In the genomic region with DNA sequence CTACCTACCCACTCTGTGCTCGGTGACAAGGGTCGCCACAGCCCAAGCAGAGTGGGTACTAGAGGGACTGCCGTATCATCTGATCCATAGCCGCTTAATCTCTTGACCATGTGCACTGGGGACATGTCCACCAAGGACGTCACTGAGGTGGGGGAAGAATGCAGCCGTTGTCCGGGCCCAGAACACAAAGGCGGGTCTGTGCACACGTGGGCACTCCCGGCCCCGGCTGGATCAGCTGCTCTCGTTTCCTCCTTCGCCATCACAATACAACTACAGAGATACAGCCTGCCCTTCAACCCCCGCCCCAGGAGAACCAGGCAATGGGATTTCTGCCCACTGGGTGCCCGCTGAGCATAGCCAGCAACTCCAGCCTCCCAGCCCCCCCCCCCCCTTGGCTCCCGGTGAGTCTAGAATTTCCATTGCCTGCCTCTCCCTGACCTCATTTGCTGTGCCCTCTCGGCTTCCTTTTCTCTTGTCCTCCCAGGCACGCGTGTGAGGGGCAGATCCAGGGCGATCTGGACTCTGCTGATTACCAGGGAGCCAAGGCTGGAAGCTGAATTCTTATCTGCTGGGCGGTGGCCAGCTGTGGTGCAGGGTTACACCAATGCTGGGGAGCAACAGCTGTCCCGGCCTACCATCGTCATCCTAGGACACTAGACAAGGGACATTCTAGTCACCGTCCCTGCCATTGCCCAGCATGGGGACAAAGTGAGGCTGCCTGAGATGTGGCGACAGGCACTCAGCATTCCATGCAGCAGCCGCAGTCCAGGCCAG, we compare ENCODE assay signal across 8 mouse cellular contexts. TPM values are rescaled to one million over a fixed set of nuclear protein-coding genes. Genes with fewer than 3 reads are reported as not detected.
DNase-seq lines count a peak whose midpoint lies in the region; ATAC-seq and TF ChIP-seq lines count a peak whose summit lies in the region.

No protein-coding gene starts in this region.

- TF ChIP-seq POLR2A in liver, adult 2 months (IDR thresholded peaks at IDR 0.05; ENCODE audit: extremely low read depth, insufficient read depth, low read length): no peak

- H3K9ac ChIP-seq in intestine, embryonic 14.5 days (ENCODE audit: low read length): no peak overlapping the region
- H3K9ac ChIP-seq in liver, adult 2 months (ENCODE audit: low read depth, low read length): no peak overlapping the region
- no peak overlapping the region for H3K9ac ChIP-seq in midbrain, embryonic 16.5 days (ENCODE audit: low read depth, low read length)

- no peaks in the 10 kb centered on the region for H3K9me3 ChIP-seq in intestine, embryonic 14.5 days (ENCODE audit: control insufficient read depth, low read length)
- H3K9me3 ChIP-seq in midbrain, embryonic 16.5 days (replicated peaks; ENCODE audit: control insufficient read depth, low read length, poor library complexity, severe bottlenecking): no peaks in the 10 kb centered on the region

- no peak overlapping the region for H3K27ac ChIP-seq in intestine, embryonic 14.5 days (ENCODE audit: low read depth)
- no peak overlapping the region for H3K27ac ChIP-seq in liver, adult 2 months (replicated peaks; ENCODE audit: insufficient read depth, low read depth, low read length)
- no peak overlapping the region for H3K27ac ChIP-seq in midbrain, embryonic 16.5 days (ENCODE audit: low read length)

- H3K79me2 ChIP-seq in liver, adult 2 months (ENCODE audit: control insufficient read depth, insufficient read depth, low read length): no peaks in the 10 kb centered on the region

- peak; percentile 78 for ATAC-seq in intestine, embryonic 14.5 days (replicated peaks; ENCODE audit: low FRiP score, low TSS enrichment, low read depth)
- ATAC-seq in midbrain, embryonic 16.5 days: peak; percentile 47; the same call in 1 of the 2 replicates

- WGBS in intestine, embryonic 14.5 days: 65% methylated on average over 26 of the region's 26 CpGs
- WGBS in liver, adult 2 months: 72% methylated on average over 26 of the region's 26 CpGs
- WGBS in midbrain, embryonic 16.5 days: 61% methylated on average over 26 of the region's 26 CpGs

- no peak overlapping the region for H3K4me3 ChIP-seq in intestine, embryonic 14.5 days (ENCODE audit: low read depth, low read length)
- H3K4me3 ChIP-seq in liver, adult 2 months (ENCODE audit: insufficient read depth, low read depth, low read length): no peak overlapping the region
- no peak overlapping the region for H3K4me3 ChIP-seq in midbrain, embryonic 16.5 days (ENCODE audit: low read depth, low read length)

- no peaks in the 10 kb centered on the region for H3K36me3 ChIP-seq in intestine, embryonic 14.5 days (ENCODE audit: control insufficient read depth, insufficient read depth, low read length)
- H3K36me3 ChIP-seq in liver, adult 2 months (ENCODE audit: control insufficient read depth, insufficient read depth, low read length): no peaks in the 10 kb centered on the region
- H3K36me3 ChIP-seq in midbrain, embryonic 16.5 days (ENCODE audit: control insufficient read depth, insufficient read depth, low read length): no peaks in the 10 kb centered on the region

- no peak for TF ChIP-seq CTCF in liver, adult 2 months (IDR thresholded peaks at IDR 0.05; ENCODE audit: low read depth, low read length)

- no peak overlapping the region for H3K4me2 ChIP-seq in intestine, embryonic 14.5 days (ENCODE audit: low read length)
- H3K4me2 ChIP-seq in midbrain, embryonic 16.5 days (ENCODE audit: low read length): no peak overlapping the region

- H3K27me3 ChIP-seq in intestine, embryonic 14.5 days (replicated peaks; ENCODE audit: control insufficient read depth, insufficient read depth, low read length): no peaks in the 10 kb centered on the region
- no peaks in the 10 kb centered on the region for H3K27me3 ChIP-seq in liver, adult 2 months (ENCODE audit: control insufficient read depth, insufficient read depth, low read length)
- no peaks in the 10 kb centered on the region for H3K27me3 ChIP-seq in midbrain, embryonic 16.5 days (ENCODE audit: control insufficient read depth, insufficient read depth, low read depth, low read length)

- DNase-seq in cerebellum, adult 9-10 months: peak; percentile 54
- DNase-seq in cerebellum, postnatal 36 days: no peak
- DNase-seq in adrenal gland, postnatal 25 days: peak; percentile 70
- peak; percentile 62 for DNase-seq in gastrocnemius, postnatal 25 days
- no peak for DNase-seq in intestine, embryonic 14.5 days (ENCODE audit: low spot score)
- peak; percentile 77 for DNase-seq in liver, adult 2 months (ENCODE audit: extremely low read depth, low read depth, low spot score)
- no peak for DNase-seq in urinary bladder, postnatal 10 days (ENCODE audit: low spot score)

- H3K4me1 ChIP-seq in intestine, embryonic 14.5 days (replicated peaks; ENCODE audit: control insufficient read depth, insufficient read depth, low read length): no peaks in the 10 kb centered on the region
- peaks cover 7% of the 10 kb centered on the region; the same call in 1 of the 2 replicates for H3K4me1 ChIP-seq in liver, adult 2 months (ENCODE audit: control insufficient read depth, insufficient read depth, low read length)
- 0 out of 2 replicates have a peak, but pooled peaks cover 2% of the 10 kb centered on the region for H3K4me1 ChIP-seq in midbrain, embryonic 16.5 days (ENCODE audit: control insufficient read depth, insufficient read depth, low read length)

RNA-seq across cellular contexts. Expression of gene Atp1a1, which starts 52.8 kb away (rescaled TPM):
- 768 and 861 TPM in 2 replicates for total RNA-seq in adrenal gland, postnatal 25 days (2021)
- total RNA-seq in gastrocnemius, postnatal 25 days (2021): 10 to 100 TPM; 39.6 to 64.7 TPM
- 238 and 276 TPM in 2 replicates for polyA plus RNA-seq in intestine, embryonic 14.5 days (2014; fragmentation: Nextera tagmentation; extraction: Ambion mirVana)
- 163 and 184 TPM in 2 replicates for total RNA-seq in liver, adult 2 months (2014; rRNA removed)
- polyA plus RNA-seq in liver, adult 2 months (2012; rRNA removed): 159 and 183 TPM in 2 replicates
- 58.4 and 61.3 TPM in 2 replicates for polyA plus RNA-seq in midbrain, embryonic 16.5 days (2015; fragmentation: Nextera tagmentation; extraction: Ambion mirVana)

Comparison
In these comparisons a context has a peak if more than half of its experiments do, and no peak if none do; other contexts are left out.
1. DNase-seq: peak in cerebellum, adult 9-10 months (single experiment), adrenal gland, postnatal 25 days (single experiment), gastrocnemius, postnatal 25 days (single experiment) and liver, adult 2 months (single experiment); none in cerebellum, postnatal 36 days (0 of 2), intestine, embryonic 14.5 days (single experiment) and urinary bladder, postnatal 10 days (single experiment).